Mouse (Mus musculus) hindbrain, embryonic 14.5 days (tissue): ENCODE results near the gene Fam19a1. TPM values are rescaled to one million over a fixed set of nuclear protein-coding genes. Genes with fewer than 3 reads are reported as not detected.

ENCODE experiments used
- ATAC-seq: fragments of 200-750 bp; cut with Nextera tagmentation; 2 replicates; pipeline ENCODE4 v1.8.0; 2017; ENCODE audit warnings: moderate number of reproducible peaks, mild to moderate bottlenecking, moderate TSS enrichment, moderate library complexity; ENCODE audit not compliant: low FRiP score
- DNase-seq: peaks from one replicate; pipeline ENCODE4 v3.0.0-alpha.2; 2015; ENCODE audit warnings: low spot score
- H3K27ac ChIP-seq: fragments of 300-500 bp; sonication (generic); 2 replicates; pipeline ENCODE4 v1.5.1; 2014; ENCODE audit warnings: mild to moderate bottlenecking, moderate library complexity
- H3K27me3 ChIP-seq: fragments of 300-500 bp; sonication (generic); 2 replicates; pipeline ENCODE4 v1.6.1; 2014; ENCODE audit warnings: mild to moderate bottlenecking, low read length, mixed read lengths; ENCODE audit not compliant: control insufficient read depth, insufficient read depth
- H3K36me3 ChIP-seq: fragments of 300-500 bp; sonication (generic); replicated peaks from 2 replicates; pipeline ENCODE4 v1.6.1; 2014; ENCODE audit not compliant: control insufficient read depth, insufficient read depth
- H3K4me1 ChIP-seq: fragments of 300-500 bp; sonication (generic); replicated peaks from 2 replicates; pipeline ENCODE4 v1.6.1; 2014; ENCODE audit warnings: antibody characterized with exemption, low read length, mixed read lengths; ENCODE audit not compliant: control insufficient read depth, insufficient read depth
- H3K4me2 ChIP-seq: fragments of 300-500 bp; sonication (generic); replicated peaks from 2 replicates; pipeline ENCODE4 v1.6.1; 2014; ENCODE audit warnings: mild to moderate bottlenecking, moderate library complexity
- H3K4me3 ChIP-seq: fragments of 300-500 bp; sonication (generic); replicated peaks from 2 replicates; pipeline ENCODE4 v1.5.1; 2014; ENCODE audit warnings: mild to moderate bottlenecking, low read length
- H3K9ac ChIP-seq: fragments of 300-500 bp; sonication (generic); 2 replicates; pipeline ENCODE4 v1.6.1; 2014
- H3K9me3 ChIP-seq: fragments of 300-500 bp; sonication (generic); 2 replicates; pipeline ENCODE4 v1.6.1; 2016; ENCODE audit warnings: low read length; ENCODE audit not compliant: control insufficient read depth
- WGBS: fragments of 180-500 bp; shearing (Covaris S2); extraction: QIAGEN DNeasy Blood & Tissue Kit; methylation state at CpG from one replicate; pipeline ENCODE4 v1.1.7; 2014; 5-methylcytosine and 5-hydroxymethylcytosine counted together
- polyA plus RNA-seq: library from polyadenylated mRNA; unstranded; fragments of >200 nt; fragmentation: Nextera tagmentation; extraction: Ambion mirVana; gene quantifications from 2 replicates; pipeline ENCODE4 v1.2.1, GENCODE M21; 2014

Fam19a1 gene
- polyA plus RNA-seq, 1 experiment from 2014 or later, result 22.8 TPM

DNA sequence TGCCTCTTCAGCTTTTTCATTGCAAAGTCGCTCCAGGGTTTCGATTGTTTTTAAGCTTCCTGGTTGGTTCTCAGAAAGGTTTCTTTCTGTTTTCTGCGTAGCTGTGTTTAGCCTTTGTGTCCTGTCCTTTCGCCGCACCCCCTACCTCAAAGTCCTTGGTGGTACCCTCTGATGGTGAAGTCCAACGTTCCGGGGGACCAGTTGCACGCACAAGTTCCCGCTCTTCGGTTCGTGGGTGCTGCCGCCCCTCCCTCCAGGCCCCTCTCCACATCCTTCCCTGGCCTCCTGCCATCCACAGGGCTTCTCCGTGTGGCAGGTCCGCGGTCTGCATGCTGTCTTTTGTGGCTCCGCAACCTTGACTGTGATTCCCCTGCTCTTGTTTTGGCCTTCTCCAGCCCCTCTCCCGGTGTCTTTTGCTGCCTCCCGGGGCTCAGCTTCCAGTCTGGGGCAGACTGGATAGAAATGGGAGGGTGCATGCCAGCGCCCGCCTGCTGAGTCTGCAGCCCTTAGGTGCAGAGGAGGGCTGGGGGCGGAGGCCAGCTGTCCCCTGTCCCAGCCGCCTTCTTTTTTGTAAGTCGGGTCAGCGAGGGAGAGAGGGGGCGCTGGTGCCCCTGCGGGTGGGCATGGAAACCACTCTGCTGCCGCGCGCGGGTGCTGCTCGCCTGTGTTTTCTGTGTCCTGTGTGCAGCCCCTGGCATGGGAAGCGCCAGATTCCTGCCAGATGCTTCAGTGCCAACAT is 3.7 kb downstream of the Fam19a1 start:
- under 1% methylated on average over 31 of the region's 32 CpGs for WGBS
- peaks cover 35% of the 10 kb centered on the region for H3K4me1 ChIP-seq
- peak overlapping the region; percentile 82 for H3K9ac ChIP-seq
- peak; percentile 48 for DNase-seq
- ATAC-seq, result peak; percentile 81; the same call in 1 of the 2 replicates
- no peaks in the 10 kb centered on the region for H3K36me3 ChIP-seq
- no peaks in the 10 kb centered on the region for H3K27me3 ChIP-seq
- H3K4me2 ChIP-seq, result peak overlapping the region; percentile 92
- H3K4me3 ChIP-seq, result peak overlapping the region; percentile 51
- peak overlapping the region; percentile 72 for H3K27ac ChIP-seq
- H3K9me3 ChIP-seq, result no peaks in the 10 kb centered on the region

DNA sequence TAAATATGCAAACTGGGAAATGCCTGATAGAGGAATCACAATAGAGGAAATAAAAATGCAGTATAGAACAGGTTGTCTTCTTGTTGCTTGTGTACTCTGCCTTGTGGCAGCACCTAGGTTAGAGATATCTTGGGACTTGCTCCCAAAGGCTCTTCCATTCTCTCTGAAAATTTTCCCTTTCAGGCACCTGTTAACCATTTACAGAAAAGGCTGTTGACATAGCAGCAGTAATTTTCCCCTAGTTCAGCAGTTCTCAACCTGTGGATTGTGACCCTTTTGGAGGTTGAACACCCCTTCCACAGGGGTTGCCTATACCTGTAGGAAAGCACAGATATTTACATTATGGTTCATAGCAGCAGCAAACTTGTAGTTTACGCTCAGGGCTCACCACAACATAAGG is 30.4 kb downstream of the Fam19a1 start:
- no peak for ATAC-seq
- H3K9me3 ChIP-seq, result no peaks in the 10 kb centered on the region
- H3K4me3 ChIP-seq, result no peak overlapping the region
- H3K27ac ChIP-seq, result no peak overlapping the region
- H3K9ac ChIP-seq, result no peak overlapping the region
- no peaks in the 10 kb centered on the region for H3K4me1 ChIP-seq
- WGBS, result 96% methylated on average over 1 of the region's 1 CpGs
- no peak overlapping the region for H3K4me2 ChIP-seq
- no peak for DNase-seq
- H3K36me3 ChIP-seq, result no peaks in the 10 kb centered on the region
- no peaks in the 10 kb centered on the region for H3K27me3 ChIP-seq

DNA sequence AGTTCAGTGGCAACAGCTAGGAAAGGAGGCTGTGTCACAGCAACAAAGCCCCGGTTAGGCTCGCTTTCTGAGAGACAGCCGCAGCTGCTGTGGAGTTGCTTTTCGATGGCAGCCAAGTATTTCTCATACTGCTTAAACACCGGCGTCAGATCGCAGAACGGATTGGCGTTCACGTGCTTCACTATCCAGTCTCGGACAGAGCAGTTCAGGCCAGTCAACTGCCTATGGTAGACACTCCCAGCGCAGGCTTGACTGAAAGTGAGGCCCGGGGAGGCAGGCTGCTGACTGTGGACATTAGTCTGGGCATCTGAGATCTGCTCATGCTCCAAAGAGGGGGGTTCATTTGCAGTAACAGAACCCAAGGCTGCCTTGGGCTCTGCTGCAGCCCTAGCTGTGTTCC is 52.4 kb downstream of the Fam19a1 start:
- Histone ChIP-seq H3K9me3 (no peaks in the 10 kb centered on the region), H3K9ac (no peak overlapping the region), H3K27me3 (no peaks in the 10 kb centered on the region), H3K36me3 (no peaks in the 10 kb centered on the region), H3K4me3 (no peak overlapping the region), H3K4me1 (no peaks in the 10 kb centered on the region), H3K4me2 (no peak overlapping the region), H3K27ac (no peak overlapping the region)
- ATAC-seq (no peak), DNase-seq (no peak)
- WGBS, result 88% methylated on average over 13 of the region's 13 CpGs

DNA sequence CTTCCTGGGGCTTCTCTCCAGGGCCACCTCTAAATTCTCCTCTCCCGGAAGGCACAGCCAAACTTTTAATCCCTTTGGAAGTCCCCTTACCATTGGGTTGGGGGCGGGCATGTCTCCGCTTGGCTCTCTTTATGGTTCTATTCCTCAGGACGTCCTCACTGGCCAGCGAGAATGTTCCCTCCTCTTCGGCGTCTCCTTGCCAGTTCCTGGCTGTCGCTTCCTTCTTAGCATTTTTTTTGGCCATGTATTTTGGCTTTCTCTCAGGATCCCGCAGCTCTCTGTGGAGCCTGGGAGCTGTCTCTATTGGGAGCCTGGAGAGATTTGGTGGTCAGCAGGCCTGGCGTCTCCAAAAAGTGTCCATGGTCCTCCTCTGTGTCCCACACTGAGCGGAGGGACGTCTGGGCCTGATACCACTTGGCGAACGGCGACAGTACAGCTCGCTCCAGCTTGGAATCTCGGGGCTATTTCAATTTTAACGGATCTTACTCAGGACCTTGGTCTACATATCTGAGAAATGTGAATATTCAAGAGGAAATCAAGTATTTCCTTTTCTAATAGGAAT is 52.9 kb downstream of the Fam19a1 start, which contains the start of gene 1700123L14Rik:
1700123L14Rik (minus strand) TSS at position 426 of the 562 bp plus-strand sequence.
- Histone ChIP-seq H3K4me1 (no peaks in the 10 kb centered on the region), H3K27ac (no peak within 1 kb of the TSS), H3K9me3 (no peaks in the 10 kb centered on the region), H3K9ac (no peak within 1 kb of the TSS), H3K4me2 (no peak within 1 kb of the TSS), H3K27me3 (no peaks in the 10 kb centered on the region), H3K4me3 (no peak within 1 kb of the TSS), H3K36me3 (no peaks in the 10 kb centered on the region)
- 90% methylated on average over 18 of the region's 18 CpGs for WGBS
- ATAC-seq, result no peak
- DNase-seq, result no peak

DNA sequence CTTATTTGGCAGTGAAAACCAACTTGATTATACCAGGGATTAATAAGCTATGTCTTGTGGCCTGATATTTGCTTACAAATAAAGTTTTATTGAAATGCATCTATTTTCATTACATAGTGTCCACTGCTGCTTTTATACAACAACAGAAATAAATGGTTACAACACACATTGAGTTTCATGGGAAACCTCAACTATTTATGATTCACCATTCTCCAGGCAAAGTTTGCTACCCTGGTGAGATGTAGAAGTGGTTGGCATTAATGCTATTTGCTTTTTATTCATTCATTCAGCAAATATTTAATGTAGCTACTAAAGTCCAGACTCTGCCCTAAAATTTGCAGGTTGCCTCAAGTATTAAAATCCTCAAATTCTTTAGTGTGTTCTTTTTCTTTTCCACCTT is 54.1 kb downstream of the Fam19a1 start:
- Histone ChIP-seq H3K36me3 (no peaks in the 10 kb centered on the region), H3K9ac (no peak overlapping the region), H3K27ac (no peak overlapping the region), H3K27me3 (no peaks in the 10 kb centered on the region), H3K4me2 (no peak overlapping the region), H3K4me3 (no peak overlapping the region), H3K9me3 (no peaks in the 10 kb centered on the region), H3K4me1 (no peaks in the 10 kb centered on the region)
- DNase-seq (no peak), ATAC-seq (no peak)

DNA sequence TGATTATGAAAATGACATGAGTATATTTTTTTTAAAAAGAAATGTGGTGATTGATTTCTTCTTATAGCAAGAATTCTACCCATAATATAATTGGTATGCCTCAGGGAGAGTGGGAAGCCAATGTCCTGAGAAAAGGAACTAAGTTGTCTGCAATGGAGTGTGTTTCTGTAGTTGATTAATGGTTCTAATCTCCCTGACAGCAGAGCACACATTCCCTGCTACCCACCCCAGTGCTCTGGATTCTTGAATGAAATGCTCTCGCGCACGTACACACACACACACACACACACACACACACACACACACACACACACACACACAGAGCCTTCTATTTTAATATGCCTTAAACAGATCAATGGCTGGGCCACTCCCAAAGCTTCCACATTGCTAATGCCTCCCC is 60.7 kb downstream of the Fam19a1 start:
- ATAC-seq (no peak), DNase-seq (no peak)
- Histone ChIP-seq H3K4me1 (no peaks in the 10 kb centered on the region), H3K9me3 (no peaks in the 10 kb centered on the region), H3K27me3 (no peaks in the 10 kb centered on the region), H3K36me3 (no peaks in the 10 kb centered on the region), H3K27ac (no peak overlapping the region), H3K4me3 (no peak overlapping the region), H3K9ac (no peak overlapping the region), H3K4me2 (no peak overlapping the region)
- 60% methylated on average over 3 of the region's 3 CpGs for WGBS

DNA sequence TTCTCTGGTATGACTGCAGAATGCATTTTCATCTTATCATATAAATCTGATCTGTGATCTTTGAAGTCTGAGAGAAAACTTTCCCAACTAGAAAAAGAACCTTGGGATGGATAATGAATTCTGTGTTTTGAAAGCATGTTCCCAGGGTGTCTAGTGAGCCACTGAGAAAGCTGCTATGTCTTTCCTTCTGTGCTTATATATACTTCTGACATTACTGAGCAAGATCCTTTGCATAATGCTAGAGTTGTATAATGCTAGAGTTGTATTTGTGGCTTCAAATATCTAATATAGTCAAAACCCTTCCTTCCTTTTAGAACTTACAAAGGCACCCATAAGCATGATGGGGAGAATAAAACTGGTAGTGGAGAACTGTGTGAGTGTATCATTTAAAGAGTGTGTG is 65.6 kb downstream of the Fam19a1 start:
- Histone ChIP-seq H3K4me2 (no peak overlapping the region), H3K4me3 (no peak overlapping the region), H3K9ac (no peak overlapping the region), H3K4me1 (no peaks in the 10 kb centered on the region), H3K36me3 (no peaks in the 10 kb centered on the region), H3K9me3 (no peaks in the 10 kb centered on the region), H3K27me3 (no peaks in the 10 kb centered on the region), H3K27ac (no peak overlapping the region)
- ATAC-seq (no peak), DNase-seq (no peak)

DNA sequence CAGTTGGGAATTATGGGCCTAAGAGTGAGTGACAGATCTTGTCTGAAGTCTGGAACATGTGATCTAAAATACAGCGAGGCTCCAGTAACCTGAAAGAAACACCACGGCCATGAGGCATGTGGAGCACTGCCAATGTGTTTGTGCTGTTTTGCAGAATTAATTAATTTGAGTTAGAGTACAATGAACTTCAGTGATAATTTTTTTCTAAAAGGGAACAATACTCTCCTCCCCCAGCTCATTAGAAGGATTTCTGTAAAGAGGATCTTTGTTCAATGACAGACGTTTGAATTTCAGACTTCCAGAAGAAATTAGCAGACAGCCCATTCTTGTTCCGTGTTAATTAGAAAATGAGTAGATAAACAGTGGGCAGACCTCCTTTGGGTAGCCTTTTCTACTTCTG is 70.4 kb downstream of the Fam19a1 start:
- WGBS, result 51% methylated on average over 4 of the region's 4 CpGs
- Histone ChIP-seq H3K4me3 (no peak overlapping the region), H3K36me3 (no peaks in the 10 kb centered on the region), H3K9ac (no peak overlapping the region), H3K4me2 (no peak overlapping the region), H3K9me3 (no peaks in the 10 kb centered on the region), H3K4me1 (no peaks in the 10 kb centered on the region), H3K27ac (no peak overlapping the region), H3K27me3 (no peaks in the 10 kb centered on the region)
- ATAC-seq (no peak), DNase-seq (no peak)

DNA sequence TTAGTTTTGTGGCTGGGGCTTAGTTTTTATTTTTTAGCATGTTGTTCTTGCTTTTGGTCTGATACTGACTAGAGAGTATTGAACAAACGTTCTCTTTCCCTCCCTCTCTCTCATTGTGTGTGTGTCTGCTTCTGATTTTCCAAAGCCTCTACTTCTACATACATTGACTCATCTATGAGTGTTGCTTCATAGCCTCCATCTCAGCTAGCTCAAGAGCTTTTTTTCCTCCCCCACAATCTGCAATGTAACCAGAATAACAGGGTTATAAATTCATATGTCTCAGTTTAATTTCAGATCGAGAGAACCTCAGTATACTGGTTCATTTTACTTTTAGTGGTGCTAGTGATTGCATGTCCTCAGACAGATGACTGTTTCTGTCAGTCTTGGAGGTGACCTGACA is 73.6 kb downstream of the Fam19a1 start:
- WGBS, result 86% methylated on average over 2 of the region's 2 CpGs
- H3K27me3 ChIP-seq, result no peaks in the 10 kb centered on the region
- H3K9ac ChIP-seq, result no peak overlapping the region
- no peak overlapping the region for H3K4me3 ChIP-seq
- DNase-seq (no peak), ATAC-seq (no peak)
- no peaks in the 10 kb centered on the region for H3K4me1 ChIP-seq
- H3K4me2 ChIP-seq, result no peak overlapping the region
- no peak overlapping the region for H3K27ac ChIP-seq
- no peaks in the 10 kb centered on the region for H3K36me3 ChIP-seq
- no peaks in the 10 kb centered on the region for H3K9me3 ChIP-seq
